Mouse (Mus musculus): ENCODE measurements around the gene Ptchd4.

DNA sequence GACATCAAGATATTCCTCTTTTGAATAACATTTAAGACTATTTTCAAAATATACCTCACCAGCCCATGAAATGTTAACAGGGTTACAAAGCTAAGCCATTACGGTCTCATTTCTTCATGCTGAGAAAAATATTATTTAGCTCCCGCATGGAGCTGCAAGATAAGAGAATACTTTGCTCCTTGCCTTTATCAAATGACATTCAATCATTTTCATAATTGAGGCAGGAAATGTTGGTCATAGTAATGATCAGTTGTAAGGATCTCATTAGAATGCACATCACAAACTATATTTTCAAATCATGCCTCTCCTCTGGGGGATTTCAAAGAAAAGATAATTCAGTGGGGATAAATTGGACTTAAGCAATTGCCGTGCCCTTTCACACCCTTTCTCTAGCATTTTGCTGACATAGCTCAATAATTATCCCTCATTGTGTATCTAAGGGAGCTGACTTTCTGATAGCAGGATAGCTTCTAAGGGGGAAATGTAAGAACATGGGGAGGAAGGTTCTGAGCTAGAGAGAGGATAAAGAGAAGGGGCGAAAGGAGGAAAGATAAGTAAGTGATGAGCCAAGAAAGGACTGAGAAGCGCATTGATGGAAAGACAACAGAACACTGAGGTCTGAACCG lies 47.5 kb downstream of the Ptchd4 start:
- TF ChIP-seq CTCF (IDR thresholded peaks at IDR 0.05; ENCODE audit: extremely low read depth, insufficient read depth, insufficient read length, insufficient replicate concordance) (no peak), POLR2A (IDR thresholded peaks at IDR 0.05; ENCODE audit: low read depth, low read length) (no peak)

All from spleen, adult 2 months (tissue).